Mouse (Mus musculus) cerebellum, adult 9-11 months (tissue): ENCODE results near the gene Magea2.
"Not testable (repeated sequence)": the region's sequence is repeated elsewhere in the genome, so short reads cannot be mapped to it uniquely, and the experiment has no call there.

Source experiments
- DNase-seq: peaks from one replicate; pipeline ENCODE4 v3.0.0; 2022

Gene Magea2

DNA sequence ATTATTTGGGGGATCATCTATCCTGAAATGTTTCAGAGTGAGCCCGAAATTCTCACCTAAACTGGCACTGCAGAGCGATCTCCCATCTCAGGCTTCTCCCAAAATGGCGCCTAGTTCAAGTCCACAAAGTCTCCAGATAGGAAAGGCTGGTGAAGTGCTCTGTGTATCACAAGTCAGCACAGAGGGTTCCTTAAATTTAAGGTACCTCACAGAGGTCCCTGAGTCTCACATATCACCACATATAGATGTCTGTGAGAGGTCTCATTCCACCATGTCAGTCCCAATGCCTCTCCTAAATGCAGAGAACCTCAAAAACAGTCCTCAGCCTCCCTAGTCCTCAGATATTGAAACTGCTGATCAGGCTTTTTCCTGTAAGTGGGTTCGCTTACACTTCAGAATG, at the start of gene Magea2:
Gene Magea2 (minus strand): TSS at position 101 of the 400 bp plus-strand sequence.
- DNase-seq = not testable (repeated sequence)

- not testable (repeated sequence) for DNase-seq
Observed at GRCm38 (mm10) chrX:155128312-155128711, 34.8 kb upstream of the Magea2 start, which contains the start of gene Cldn34b2. TSS of gene Cldn34b2 (minus strand) at chrX:155128412.

DNA sequence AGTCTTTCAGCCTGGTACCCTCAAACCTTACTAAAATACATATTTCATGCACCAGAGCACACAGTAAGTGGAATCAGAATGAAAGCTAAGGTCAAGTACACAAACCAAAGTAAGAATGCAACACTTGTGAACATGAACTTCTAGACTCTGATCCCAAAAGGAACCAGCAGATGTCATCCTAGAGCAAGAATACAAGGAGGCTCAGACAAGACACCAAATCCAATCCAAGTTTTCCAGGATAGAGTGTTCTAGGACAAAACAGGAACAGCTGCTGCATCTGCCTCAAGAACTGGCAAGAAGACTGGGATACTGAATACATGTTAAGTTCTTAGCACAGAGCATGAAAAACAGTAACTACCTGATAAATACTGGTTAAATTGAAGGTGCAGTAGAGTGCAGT, 4.6 kb upstream of the Magea2 start:
- DNase-seq = no peak

GRCm38 (mm10) chrX:155089693-155090092, 3.8 kb downstream of the Magea2 start, which contains the start of gene Magea1:
TSS of gene Magea1 (minus strand) at chrX:155089793.
- DNase-seq = not testable (repeated sequence)

GRCm38 (mm10) chrX:155063045-155063444, 30.4 kb downstream of the Magea2 start, which contains the start of gene Magea5:
TSS of gene Magea5 (minus strand) at chrX:155063145.
- DNase-seq = not testable (repeated sequence)

DNA sequence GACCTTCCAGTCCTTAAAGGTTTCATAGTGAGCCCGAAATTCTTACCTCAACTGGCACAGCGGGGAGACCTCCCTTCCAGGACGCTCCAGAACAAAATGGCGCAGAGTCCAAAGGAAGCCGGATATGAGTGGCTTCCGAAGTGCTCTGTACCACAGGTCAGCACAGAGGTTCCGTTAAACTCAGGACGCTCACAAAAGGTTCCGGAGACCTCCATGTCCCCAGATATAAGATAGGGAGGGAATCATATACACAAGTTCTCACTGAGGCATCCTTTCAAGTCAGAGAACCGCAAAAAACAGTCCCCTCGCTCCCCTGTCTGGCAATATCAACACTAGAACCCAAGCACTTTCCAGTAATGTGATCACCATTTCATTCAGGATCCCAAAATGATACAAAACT, 97.7 kb downstream of the Magea2 start, which contains the start of gene Magea8:
Gene Magea8 (minus strand): TSS at position 101 of the 400 bp plus-strand sequence.
- DNase-seq = not testable (repeated sequence)
